Mouse (Mus musculus) CH12.LX (cell line): ENCODE results near the gene Gm13030. TPM values are rescaled to one million over a fixed set of nuclear protein-coding genes. Genes with fewer than 3 reads are reported as not detected.
"Not testable (repeated sequence)": the region's sequence is repeated elsewhere in the genome, so short reads cannot be mapped to it uniquely, and the experiment has no call there.

Experiments used
- DNase-seq: peaks from one replicate; pipeline ENCODE4 v3.0.0-alpha.2; 2013; ENCODE audit errors: extremely low read depth
- H3K27ac ChIP-seq: 2 replicates; pipeline ENCODE4 v1.5.1; 2012; ENCODE audit warnings: low read depth, mild to moderate bottlenecking, control low read depth, moderate library complexity; ENCODE audit not compliant: insufficient read depth
- H3K27me3 ChIP-seq: replicated peaks from 2 replicates; pipeline ENCODE3; 2012; ENCODE audit warnings: inconsistent platforms
- H3K36me3 ChIP-seq, 2 experiments: replicated peaks in 1 of 2; 2 replicates each; pipeline versions ENCODE3 to v1.6.1; 2012; ENCODE audit warnings: inconsistent platforms in 1 of 2, low read length in 1 of 2, mild to moderate bottlenecking in 1 of 2, mixed read lengths in 1 of 2, moderate library complexity in 1 of 2; ENCODE audit not compliant: control insufficient read depth in 1 of 2, insufficient read depth in 1 of 2
- H3K4me1 ChIP-seq, 2 experiments: 2 replicates each; pipeline ENCODE4 v1.6.1; 2012; ENCODE audit warnings: inconsistent platforms in 1 of 2, moderate library complexity in 1 of 2; ENCODE audit not compliant: insufficient read depth in 2 of 2, control insufficient read depth in 1 of 2
- H3K4me2 ChIP-seq: 2 replicates; pipeline ENCODE4 v1.6.1; 2012; ENCODE audit warnings: low read depth, mild to moderate bottlenecking, control low read depth; ENCODE audit not compliant: poor library complexity, insufficient read depth, severe bottlenecking
- H3K4me3 ChIP-seq, 3 experiments: fragments of 150-350 bp in 1 of 3; sonication (generic) in 1 of 3; replicated peaks in 1 of 3; 2 replicates each; pipeline versions ENCODE3 to v1.5.1; 2011 to 2012; ENCODE audit warnings: low read depth in 2 of 3, low read length in 2 of 3, mild to moderate bottlenecking in 2 of 3, moderate library complexity in 2 of 3, control low read depth in 1 of 3, improper control_type of control experiment in 1 of 3, inconsistent platforms in 1 of 3, mixed read lengths in 1 of 3; ENCODE audit not compliant: poor library complexity in 1 of 3
- H3K79me2 ChIP-seq: replicated peaks from 2 replicates; pipeline ENCODE4 v1.6.1; 2012; ENCODE audit warnings: mild to moderate bottlenecking, moderate library complexity; ENCODE audit not compliant: control insufficient read depth, poor library complexity, insufficient read depth, severe bottlenecking; ENCODE audit errors: extremely low read depth
- H3K9ac ChIP-seq: 2 replicates; pipeline ENCODE4 v1.6.1; 2012; ENCODE audit warnings: low read depth, mild to moderate bottlenecking, control low read depth, moderate library complexity; ENCODE audit not compliant: insufficient read depth
- H3K9me3 ChIP-seq: replicated peaks from 2 replicates; pipeline ENCODE3; 2012; ENCODE audit warnings: low read length, inconsistent platforms, mixed read lengths
- BHLHE40 ChIP-seq: IDR thresholded peaks from 2 replicates; pipeline ENCODE4 v1.6.1; 2011; ENCODE audit warnings: mild to moderate bottlenecking, low read depth, low read length, improper control_type of control experiment
- CHD1 ChIP-seq: IDR thresholded peaks from 2 replicates; pipeline ENCODE4 v1.6.1; 2012; ENCODE audit warnings: low read depth, low read length, improper control_type of control experiment, inconsistent platforms
- CTCF ChIP-seq, 2 experiments: IDR thresholded peaks in 1 of 2; conservative IDR thresholded peaks in 1 of 2; 2 replicates each; pipeline ENCODE4 v1.5.1; 2011 to 2012; ENCODE audit warnings: low read depth in 2 of 2, low read length in 2 of 2, improper control_type of control experiment in 1 of 2, inconsistent platforms in 1 of 2, mild to moderate bottlenecking in 1 of 2, moderate library complexity in 1 of 2
- E2F4 ChIP-seq: IDR thresholded peaks from 2 replicates; pipeline ENCODE4 v1.6.1; 2011; ENCODE audit warnings: low read depth, low read length, improper control_type of control experiment; ENCODE audit not compliant: insufficient replicate concordance
- ETS1 ChIP-seq: conservative IDR thresholded peaks from 2 replicates; pipeline ENCODE4 v1.6.1; 2012; ENCODE audit warnings: low read depth, mild to moderate bottlenecking, inconsistent platforms, low read length, improper control_type of control experiment, moderate library complexity
- GABPA ChIP-seq: IDR thresholded peaks from 2 replicates; pipeline ENCODE4 v1.6.1; 2012; ENCODE audit warnings: low read depth, low read length, improper control_type of control experiment, inconsistent platforms; ENCODE audit not compliant: insufficient replicate concordance
- HCFC1 ChIP-seq: IDR thresholded peaks from 2 replicates; pipeline ENCODE4 v1.6.1; 2012; ENCODE audit warnings: low read depth, mild to moderate bottlenecking, inconsistent platforms, low read length, improper control_type of control experiment
- IRF4 ChIP-seq: IDR thresholded peaks from 2 replicates; pipeline ENCODE4 v1.6.1; 2014; ENCODE audit warnings: low read depth, mild to moderate bottlenecking, inconsistent platforms, low read length, improper control_type of control experiment
- JUND ChIP-seq: conservative IDR thresholded peaks from 2 replicates; pipeline ENCODE4 v1.6.1; 2011; ENCODE audit warnings: low read depth, low read length, improper control_type of control experiment
- KAT2A ChIP-seq: IDR thresholded peaks from 2 replicates; pipeline ENCODE4 v1.6.1; 2012; ENCODE audit warnings: low read length, improper control_type of control experiment, inconsistent platforms; ENCODE audit not compliant: insufficient replicate concordance
- MEF2A ChIP-seq: IDR thresholded peaks from 2 replicates; pipeline ENCODE4 v1.6.1; 2014; ENCODE audit warnings: low read depth, mild to moderate bottlenecking, inconsistent platforms, low read length, improper control_type of control experiment, borderline replicate concordance
- NELFE ChIP-seq: IDR thresholded peaks from 2 replicates; pipeline ENCODE4 v1.6.1; 2011; ENCODE audit warnings: low read depth, low read length, improper control_type of control experiment
- PAX5 ChIP-seq: IDR thresholded peaks from 2 replicates; pipeline ENCODE4 v1.6.1; 2012; ENCODE audit warnings: low read length, inconsistent platforms, mixed read lengths
- POLR2AphosphoS2 ChIP-seq: IDR thresholded peaks from 2 replicates; pipeline ENCODE4 v1.6.1; 2011; ENCODE audit warnings: low read depth, low read length, improper control_type of control experiment
- RAD21 ChIP-seq: IDR thresholded peaks from 2 replicates; pipeline ENCODE4 v1.6.1; 2011; ENCODE audit warnings: low read depth, mild to moderate bottlenecking, low read length, improper control_type of control experiment, moderate library complexity
- RCOR1 ChIP-seq: conservative IDR thresholded peaks from 2 replicates; pipeline ENCODE4 v1.6.1; 2012; ENCODE audit warnings: low read depth, mild to moderate bottlenecking, inconsistent platforms, low read length, improper control_type of control experiment
- SIN3A ChIP-seq: IDR thresholded peaks from 2 replicates; pipeline ENCODE4 v1.6.1; 2012; ENCODE audit warnings: low read length, improper control_type of control experiment, inconsistent platforms
- SMC3 ChIP-seq: IDR thresholded peaks from 2 replicates; pipeline ENCODE4 v1.6.1; 2011; ENCODE audit warnings: low read depth, low read length, improper control_type of control experiment
- ZKSCAN1 ChIP-seq: IDR thresholded peaks from 2 replicates; pipeline ENCODE4 v1.6.1; 2012; ENCODE audit warnings: low read depth, inconsistent platforms, low read length, improper control_type of control experiment, borderline replicate concordance
- dilution Hi-C: fragments of 300-500 bp; cut with MboI; formaldehyde crosslinking; loops from 2 replicates; pipeline ENCODE4 v1.14.3; 2020; ENCODE audit warnings: low sequenced_read_pairs; ENCODE audit not compliant: extremely low pct_unique_long_range_greater_than_20kb, extremely low pct_ligation_motif_present
- in situ Hi-C: fragments of 300-500 bp; cut with MboI; formaldehyde crosslinking; loops from 3 replicates; pipeline ENCODE4 v1.14.3; 2019; ENCODE audit warnings: low sequenced_read_pairs, low pct_ligation_motif_present, low pct_unique_long_range_greater_than_20kb, mixed read lengths
- polyA plus RNA-seq: library from polyadenylated mRNA; unstranded; fragments of >175 nt; gene quantifications from 2 replicates; pipeline ENCODE4 v1.2.1, GENCODE M21; 2012; ENCODE audit warnings: low read depth; ENCODE audit not compliant: insufficient read length
- total RNA-seq, 2 experiments: library from RNA; depleted of rRNA; stranded (reverse); fragments of 300-350 nt in 1 of 2; fragments of >200 nt in 1 of 2; gene quantifications; 2 replicates each; pipeline ENCODE4 v1.2.3; 2012 to 2014

Gene Gm13030
- total and polyA plus RNA-seq, 3 experiments = not detected

DNA sequence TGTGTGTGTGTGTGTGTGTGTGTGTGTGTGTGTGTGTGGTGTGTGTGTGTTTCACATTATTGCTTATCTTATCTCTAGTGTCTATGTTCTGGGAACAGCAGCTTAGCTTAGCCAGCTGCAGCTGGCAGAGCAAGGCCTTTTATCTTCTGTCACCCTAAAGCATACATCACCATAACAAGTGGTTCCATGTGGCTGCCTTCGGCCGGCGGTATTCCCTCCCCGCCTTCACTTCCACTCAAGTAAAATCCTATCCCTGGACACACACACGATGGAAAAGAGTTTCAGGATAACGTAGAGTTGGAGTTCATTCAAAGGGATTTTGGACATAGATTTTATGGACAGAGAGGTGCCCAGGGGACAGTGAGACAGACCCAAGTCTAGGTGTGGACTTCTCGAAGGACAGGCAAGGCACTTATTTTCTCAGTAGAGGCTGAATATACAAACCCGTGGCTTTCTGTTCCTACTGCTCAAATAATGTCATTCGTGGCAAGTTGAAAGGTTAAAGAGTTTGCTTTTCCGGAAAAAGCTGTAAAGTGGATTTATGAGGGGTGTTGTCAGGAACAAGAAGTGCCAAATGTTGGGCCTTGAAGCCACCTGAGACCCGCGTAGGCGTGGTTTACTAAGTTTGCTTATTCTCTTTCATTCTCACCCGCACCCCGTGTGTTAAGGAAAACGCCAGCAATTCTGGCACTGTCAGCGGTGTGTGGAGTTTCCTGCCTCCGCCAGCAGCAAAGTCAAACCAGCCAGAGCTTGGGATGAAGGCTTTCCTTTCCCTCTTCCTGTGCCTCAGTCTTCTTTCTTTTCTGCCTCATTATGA lies 47.8 kb downstream of the Gm13030 start:
- Histone ChIP-seq H3K79me2 (no peaks in the 10 kb centered on the region), H3K36me3 (no peaks in the 10 kb centered on the region), H3K9ac (no peak overlapping the region), H3K4me2 (no peak overlapping the region), H3K9me3 (peaks cover 20% of the 10 kb centered on the region), H3K27ac (no peak overlapping the region), H3K27me3 (peaks cover 50% of the 10 kb centered on the region), H3K4me1 (no peaks in the 10 kb centered on the region), H3K4me3 (no peak overlapping the region)
- DNase-seq = no peak
- dilution Hi-C loops (no loop called here), in situ Hi-C loops (no loop called here)
- TF ChIP-seq POLR2AphosphoS2 (no peak), KAT2A (no peak), IRF4 (no peak), SMC3 (no peak), GABPA (no peak), CHD1 (no peak), CTCF (conservative IDR thresholded peaks at IDR 0.05 in 1 of 2, IDR thresholded peaks at IDR 0.05 in 1 of 2; ENCODE audit: low read depth in 2 of 2, low read length in 2 of 2) (no peak), NELFE (no peak), RAD21 (no peak), JUND (no peak), MEF2A (no peak), HCFC1 (no peak), BHLHE40 (no peak), E2F4 (no peak), ZKSCAN1 (no peak), ETS1 (no peak), SIN3A (no peak), RCOR1 (no peak), PAX5 (no peak)

DNA sequence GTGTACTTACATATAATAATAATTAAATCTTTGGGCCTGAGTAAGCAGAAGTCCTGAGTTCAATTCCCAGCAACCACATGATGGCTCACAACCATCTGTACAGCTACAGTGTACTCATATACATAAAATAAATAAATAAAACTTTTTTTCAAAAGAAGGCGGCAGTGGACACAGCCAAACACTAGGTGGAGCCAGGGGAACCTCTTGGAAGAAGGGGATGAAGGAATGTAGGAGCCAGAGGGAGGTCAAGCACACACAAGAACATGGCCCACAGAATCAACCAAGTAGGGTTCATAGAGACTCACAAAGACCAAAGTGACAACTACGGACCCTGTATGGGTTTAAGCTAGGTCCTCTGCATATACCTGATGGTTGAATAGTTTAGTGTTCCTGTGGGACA lies 49.1 kb downstream of the Gm13030 start:
- TF ChIP-seq SMC3 = no peak
- TF ChIP-seq CTCF (conservative IDR thresholded peaks at IDR 0.05 in 1 of 2, IDR thresholded peaks at IDR 0.05 in 1 of 2; ENCODE audit: low read depth in 2 of 2, low read length in 2 of 2) = peak in 1 of 2 experiments; percentile 20; a peak in 1 of 4 replicates
- Histone ChIP-seq H3K79me2 (no peaks in the 10 kb centered on the region), H3K9ac (no peak overlapping the region), H3K4me3 (no peak overlapping the region), H3K4me1 (no peaks in the 10 kb centered on the region), H3K9me3 (peaks cover 20% of the 10 kb centered on the region), H3K27ac (no peak overlapping the region), H3K27me3 (peaks cover 46% of the 10 kb centered on the region), H3K4me2 (no peak overlapping the region), H3K36me3 (no peaks in the 10 kb centered on the region)
- in situ Hi-C loops (no loop called here), dilution Hi-C loops (no loop called here)
- DNase-seq = no peak

GRCm38 (mm10) chr4:138824161-138824560 lies 49.6 kb downstream of the Gm13030 start:
- in situ Hi-C loops = not testable (repeated sequence)

More at GRCm38 (mm10) chr4:138824161-138824560, 49.6 kb downstream of the Gm13030 start:
- peaks cover 20% of the 10 kb centered on the region for H3K9me3 ChIP-seq
- H3K9ac ChIP-seq, H3K79me2 ChIP-seq, H3K4me2 ChIP-seq, H3K4me3 ChIP-seq, H3K4me1 ChIP-seq, DNase-seq, H3K27ac ChIP-seq, H3K36me3 ChIP-seq, dilution Hi-C loops: not testable (repeated sequence)
- peaks cover 43% of the 10 kb centered on the region for H3K27me3 ChIP-seq
